Mouse (Mus musculus) hindbrain, postnatal 0 days (tissue): ENCODE data around the gene Slc23a3. TPM values are rescaled to one million over a fixed set of nuclear protein-coding genes. Genes with fewer than 3 reads are reported as not detected.

Experiments
- ATAC-seq: fragments of 200-750 bp; cut with Nextera tagmentation; 2 replicates; pipeline ENCODE4 v1.8.0; 2017; ENCODE audit warnings: mild to moderate bottlenecking, moderate TSS enrichment, moderate library complexity
- DNase-seq: peaks from one replicate; pipeline ENCODE4 v3.0.0-alpha.2; 2015; ENCODE audit warnings: low spot score
- H3K27ac ChIP-seq: fragments of 300-500 bp; sonication (generic); 2 replicates; pipeline ENCODE4 v1.5.1; 2014; ENCODE audit warnings: mild to moderate bottlenecking
- H3K27me3 ChIP-seq: fragments of 300-500 bp; sonication (generic); 2 replicates; pipeline ENCODE4 v1.6.1; 2014; ENCODE audit warnings: low read length, mixed read lengths; ENCODE audit not compliant: insufficient read depth
- H3K36me3 ChIP-seq: fragments of 300-500 bp; sonication (generic); 2 replicates; pipeline ENCODE4 v1.6.1; 2014; ENCODE audit warnings: low read length, mixed read lengths; ENCODE audit not compliant: insufficient read depth
- H3K4me1 ChIP-seq: fragments of 300-500 bp; sonication (generic); 2 replicates; pipeline ENCODE4 v1.6.1; 2014; ENCODE audit warnings: antibody characterized with exemption, low read length, mixed read lengths; ENCODE audit not compliant: insufficient read depth
- H3K4me2 ChIP-seq: fragments of 300-500 bp; sonication (generic); 2 replicates; pipeline ENCODE4 v1.6.1; 2014; ENCODE audit warnings: low read depth, mild to moderate bottlenecking, low read length, moderate library complexity, mixed read lengths
- H3K4me3 ChIP-seq: fragments of 300-500 bp; sonication (generic); 2 replicates; pipeline ENCODE4 v1.5.1; 2014; ENCODE audit warnings: low read length
- H3K9ac ChIP-seq: fragments of 300-500 bp; sonication (generic); replicated peaks from 2 replicates; pipeline ENCODE4 v1.6.1; 2014; ENCODE audit warnings: mild to moderate bottlenecking, low read length, moderate library complexity, mixed read lengths
- H3K9me3 ChIP-seq: fragments of 300-500 bp; sonication (generic); 2 replicates; pipeline ENCODE4 v1.6.1; 2016; ENCODE audit warnings: low read length, mixed read lengths
- CTCF ChIP-seq: IDR thresholded peaks from 2 replicates; pipeline ENCODE4 v1.5.1; 2016; ENCODE audit warnings: antibody characterized with exemption, control low read depth, low read depth
- WGBS: fragments of 180-500 bp; shearing (Covaris S2); extraction: QIAGEN DNeasy Blood & Tissue Kit; methylation state at CpG from one replicate; pipeline ENCODE4 v1.1.7; 2014; 5-methylcytosine and 5-hydroxymethylcytosine counted together
- polyA plus RNA-seq: library from polyadenylated mRNA; unstranded; fragments of >200 nt; fragmentation: Nextera tagmentation; extraction: Ambion mirVana; gene quantifications from 2 replicates; pipeline ENCODE4 v1.2.1, GENCODE M21; 2015
- total RNA-seq: library from RNA; depleted of rRNA; stranded (reverse); fragments of >200 nt; gene quantifications from 2 replicates; pipeline ENCODE4 v1.2.3, GENCODE M21; 2014; rRNA removed

Gene Slc23a3
- total and polyA plus RNA-seq, 2 experiments from 2014 or later: not detected

DNA sequence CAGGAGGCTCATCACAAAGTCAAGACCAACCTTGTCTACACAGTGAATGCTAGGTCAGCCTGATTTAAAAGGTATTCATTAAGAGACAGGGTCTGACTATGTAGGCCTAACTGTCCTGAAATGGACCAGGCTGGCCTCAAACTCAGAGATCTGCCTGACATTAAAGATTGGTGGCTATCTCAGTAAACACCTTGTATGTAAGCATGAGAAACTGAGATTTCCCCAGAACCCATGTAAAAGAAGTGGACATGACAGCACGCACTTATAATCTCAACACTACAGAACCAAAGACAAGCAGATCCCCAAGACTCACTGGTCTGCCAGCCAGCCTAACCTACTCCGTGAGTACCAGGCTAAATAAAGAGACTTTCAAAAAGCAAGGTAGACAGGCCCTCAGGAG lies 4.8 kb upstream of the Slc23a3 start:
- ATAC-seq (no peak), DNase-seq (no peak)
- H3K4me3 ChIP-seq: no peak overlapping the region
- H3K27ac ChIP-seq: no peak overlapping the region
- no peaks in the 10 kb centered on the region for H3K27me3 ChIP-seq
- H3K9me3 ChIP-seq: no peaks in the 10 kb centered on the region
- WGBS: 91% methylated on average over 2 of the region's 2 CpGs
- no peak for TF ChIP-seq CTCF
- peaks cover 35% of the 10 kb centered on the region for H3K36me3 ChIP-seq
- no peak overlapping the region for H3K9ac ChIP-seq
- H3K4me1 ChIP-seq: peaks cover 8% of the 10 kb centered on the region
- H3K4me2 ChIP-seq: no peak overlapping the region

DNA sequence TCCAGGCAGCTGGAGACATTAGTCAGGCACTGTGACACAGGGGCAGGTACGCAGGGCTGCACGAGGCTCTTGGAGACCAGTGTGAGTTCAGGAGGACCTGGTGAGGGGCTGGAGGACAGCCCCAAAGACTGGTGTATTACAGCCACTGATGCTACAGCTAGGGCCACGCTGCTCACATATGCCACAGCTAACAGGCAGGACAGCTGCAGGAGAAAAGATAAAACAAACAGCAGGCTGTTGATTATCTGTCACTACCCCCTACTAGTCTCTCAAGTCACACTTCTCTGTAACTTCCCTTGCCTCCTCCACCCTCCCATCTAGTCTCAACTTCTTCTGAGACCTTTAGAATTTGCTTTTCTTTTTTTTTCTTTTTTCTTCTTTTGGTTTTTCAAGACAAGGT lies 3.0 kb upstream of the Slc23a3 start:
- H3K4me1 ChIP-seq: peaks cover 8% of the 10 kb centered on the region
- H3K9me3 ChIP-seq: no peaks in the 10 kb centered on the region
- 85% methylated on average over 3 of the region's 3 CpGs for WGBS
- ATAC-seq (no peak), DNase-seq (no peak)
- no peak overlapping the region for H3K9ac ChIP-seq
- H3K27ac ChIP-seq: no peak overlapping the region
- H3K4me2 ChIP-seq: no peak overlapping the region
- no peak for TF ChIP-seq CTCF
- peaks cover 35% of the 10 kb centered on the region for H3K36me3 ChIP-seq
- no peak overlapping the region for H3K4me3 ChIP-seq
- no peaks in the 10 kb centered on the region for H3K27me3 ChIP-seq

DNA sequence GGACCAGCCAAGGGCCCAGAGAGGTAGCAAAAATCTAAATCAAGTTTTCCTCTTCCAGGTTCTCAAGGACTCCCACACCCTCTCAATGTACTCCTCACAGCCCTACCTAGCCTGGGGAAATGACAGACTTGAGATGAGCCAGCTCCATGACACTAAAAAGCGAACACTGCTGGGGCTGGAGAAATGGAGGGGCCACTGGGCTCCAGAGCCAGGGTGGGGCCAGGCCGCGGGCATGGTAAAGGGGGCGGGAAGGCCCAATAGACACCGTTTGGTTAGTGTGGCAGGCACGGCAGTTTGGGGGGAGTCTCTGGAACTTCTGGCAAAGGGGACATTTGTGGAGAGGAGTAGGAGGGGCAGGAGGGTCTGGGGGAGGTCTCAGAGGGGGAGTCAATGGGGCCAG lies 2.6 kb upstream of the Slc23a3 start:
- Histone ChIP-seq H3K36me3 (peaks cover 35% of the 10 kb centered on the region), H3K4me2 (no peak overlapping the region), H3K4me3 (no peak overlapping the region), H3K9me3 (no peaks in the 10 kb centered on the region), H3K4me1 (peaks cover 8% of the 10 kb centered on the region), H3K27ac (no peak overlapping the region), H3K27me3 (no peaks in the 10 kb centered on the region), H3K9ac (no peak overlapping the region)
- ATAC-seq (no peak), DNase-seq (no peak)
- TF ChIP-seq CTCF: no peak
- 88% methylated on average over 6 of the region's 6 CpGs for WGBS

DNA sequence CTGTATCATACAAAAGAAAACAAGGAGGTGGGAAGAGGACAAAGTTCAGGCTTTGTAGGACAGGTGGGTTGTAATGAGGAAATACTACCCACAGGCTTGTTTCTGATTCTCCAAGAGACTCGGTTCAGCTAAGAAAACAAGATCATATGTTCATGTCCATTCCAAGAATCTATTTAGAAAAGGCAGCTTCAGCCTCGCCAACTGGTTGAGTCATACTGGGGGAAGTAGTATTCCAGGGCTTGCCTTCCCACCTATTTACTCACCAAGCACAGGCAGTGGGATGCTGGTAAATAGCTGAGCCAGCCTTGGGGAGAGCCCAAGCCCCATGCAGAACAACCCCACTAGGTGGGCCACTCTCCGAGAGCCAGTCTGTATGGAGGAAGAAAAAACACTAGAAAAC lies 5.0 kb downstream of the Slc23a3 start:
- DNase-seq (no peak), ATAC-seq (no peak)
- H3K27ac ChIP-seq: no peak overlapping the region
- no peak overlapping the region for H3K4me2 ChIP-seq
- H3K36me3 ChIP-seq: no peaks in the 10 kb centered on the region
- H3K9ac ChIP-seq: no peak overlapping the region
- no peaks in the 10 kb centered on the region; the same call in 1 of the 2 replicates for H3K4me1 ChIP-seq
- H3K4me3 ChIP-seq: no peak overlapping the region
- 81% methylated on average over 3 of the region's 3 CpGs for WGBS
- H3K27me3 ChIP-seq: no peaks in the 10 kb centered on the region
- no peaks in the 10 kb centered on the region for H3K9me3 ChIP-seq
- no peak for TF ChIP-seq CTCF

DNA sequence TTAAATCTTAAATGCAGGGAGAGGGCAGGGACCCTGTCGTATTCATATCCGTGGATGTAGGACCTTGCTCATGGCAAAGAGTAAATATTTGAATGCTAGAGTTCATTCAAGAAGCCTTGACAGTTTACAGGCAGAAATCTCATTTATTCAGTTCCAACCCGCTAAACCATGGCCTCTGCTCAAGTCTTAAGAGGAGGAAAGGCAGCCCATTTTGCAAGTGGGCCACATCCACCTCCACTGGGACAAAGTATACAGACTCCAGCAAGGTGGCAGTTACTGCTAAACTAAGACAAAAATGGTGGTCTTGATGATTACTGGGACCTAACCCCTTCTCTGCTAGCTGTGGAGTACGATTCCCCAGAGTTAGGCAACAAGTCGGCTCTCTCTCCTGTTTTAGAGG lies 8.3 kb downstream of the Slc23a3 start:
- Histone ChIP-seq H3K27me3 (no peaks in the 10 kb centered on the region), H3K27ac (peak overlapping the region; percentile 93), H3K36me3 (no peaks in the 10 kb centered on the region), H3K4me1 (no peaks in the 10 kb centered on the region; the same call in 1 of the 2 replicates), H3K9me3 (no peaks in the 10 kb centered on the region), H3K4me2 (peak overlapping the region; percentile 64), H3K4me3 (peak overlapping the region; percentile 60), H3K9ac (peak overlapping the region; percentile 64; the same call in 1 of the 2 replicates)
- no peak for DNase-seq
- no peak for ATAC-seq
- 40% methylated on average over 5 of the region's 5 CpGs for WGBS
- no peak for TF ChIP-seq CTCF

DNA sequence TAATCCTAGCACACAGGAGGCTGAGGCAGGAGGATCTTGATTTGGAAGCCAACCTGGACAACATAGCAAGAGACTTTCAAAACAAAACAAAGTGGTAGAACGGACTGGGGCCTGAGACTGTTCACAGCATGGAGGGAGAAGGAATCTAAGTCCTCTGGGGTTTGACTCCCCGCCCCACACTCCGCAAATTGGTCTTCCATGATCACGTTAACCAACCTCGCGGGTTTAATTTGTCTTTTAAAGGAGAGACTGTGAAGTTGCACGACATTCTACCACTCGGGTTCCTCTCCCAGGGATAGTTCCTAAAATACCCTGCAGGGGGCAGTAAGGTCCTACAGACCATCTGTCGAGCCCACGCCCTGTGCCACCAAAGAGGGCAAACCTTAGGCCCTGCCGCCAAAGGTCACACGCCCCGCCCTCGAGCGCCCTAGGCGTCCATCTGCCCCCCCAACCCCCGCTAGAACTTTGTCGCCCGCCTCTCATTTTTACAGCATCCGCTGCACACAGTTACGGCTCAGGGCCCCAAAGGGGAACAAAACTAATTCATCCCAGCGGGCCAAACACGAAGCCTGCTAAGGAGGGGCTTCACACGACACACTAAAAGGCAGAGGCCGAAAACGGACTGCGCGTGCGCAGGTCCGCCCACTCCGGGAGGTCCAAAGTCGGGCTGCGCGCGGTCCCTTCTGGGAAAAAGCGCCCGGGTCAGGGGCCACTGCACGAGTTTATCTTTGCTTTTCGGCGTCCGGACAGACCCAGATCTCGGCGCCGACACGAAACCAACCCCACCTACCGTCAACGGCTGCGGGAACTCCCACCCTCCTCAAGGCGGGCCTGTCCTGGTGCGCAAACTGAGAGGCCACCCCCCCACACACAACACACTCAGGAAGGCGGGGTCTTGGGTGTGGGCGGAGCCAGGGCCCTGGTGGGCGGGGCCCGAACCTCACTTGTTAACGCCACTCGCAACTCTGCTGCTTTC lies 9.1 kb downstream of the Slc23a3 start, which contains the start of gene Nhej1:
TSS of gene Nhej1 (minus strand) at position 855 of the 976 bp plus-strand sequence.
- no peaks in the 10 kb centered on the region for H3K27me3 ChIP-seq
- peak within 1 kb of the TSS; percentile 60 for H3K4me3 ChIP-seq
- peak within 1 kb of the TSS; percentile 64 for H3K4me2 ChIP-seq
- peak; percentile 82 for TF ChIP-seq CTCF
- H3K27ac ChIP-seq: peak within 1 kb of the TSS; percentile 93
- peak; percentile 96 for ATAC-seq
- H3K4me1 ChIP-seq: no peaks in the 10 kb centered on the region; the same call in 1 of the 2 replicates
- peak within 1 kb of the TSS; percentile 64 for H3K9ac ChIP-seq
- peak; percentile 98 for DNase-seq
- H3K9me3 ChIP-seq: no peaks in the 10 kb centered on the region
- WGBS: 1% methylated on average over 56 of the region's 56 CpGs
- no peaks in the 10 kb centered on the region for H3K36me3 ChIP-seq

DNA sequence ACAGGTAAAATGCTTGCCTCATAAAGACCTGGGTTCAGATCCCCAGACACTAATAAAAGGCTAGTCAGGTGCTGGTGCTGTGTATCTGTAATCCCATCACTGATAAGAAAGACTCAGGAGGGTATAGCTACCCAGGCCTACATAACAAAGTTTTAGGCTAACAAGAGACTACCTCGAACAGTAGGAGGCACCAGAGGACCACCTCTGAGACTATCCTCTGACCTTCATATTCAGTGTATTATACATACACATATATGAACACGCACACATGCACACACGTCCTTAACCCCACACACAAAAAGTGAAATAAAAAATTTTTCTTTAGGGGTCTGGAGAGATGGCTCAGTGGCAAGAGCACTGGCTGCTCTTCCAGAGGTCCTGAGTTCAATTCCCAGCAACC lies 11.5 kb downstream of the Slc23a3 start:
- H3K4me3 ChIP-seq: no peak overlapping the region
- no peak for TF ChIP-seq CTCF
- DNase-seq: no peak
- 85% methylated on average over 3 of the region's 3 CpGs for WGBS
- no peaks in the 10 kb centered on the region for H3K9me3 ChIP-seq
- no peaks in the 10 kb centered on the region; the same call in 1 of the 2 replicates for H3K4me1 ChIP-seq
- H3K27me3 ChIP-seq: no peaks in the 10 kb centered on the region
- no peak for ATAC-seq
- H3K27ac ChIP-seq: no peak overlapping the region
- no peak overlapping the region for H3K4me2 ChIP-seq
- H3K9ac ChIP-seq: no peak overlapping the region
- no peaks in the 10 kb centered on the region for H3K36me3 ChIP-seq

Other genes with a start within 250 kb of the Slc23a3 start
- 0.16 and 1.1 TPM in 2 replicates for gene Fev, start 248.5 kb downstream of the Slc23a3 start, total RNA-seq
- 4.2 and 5.9 TPM in 2 replicates for gene Fev, start 248.5 kb downstream of the Slc23a3 start, polyA plus RNA-seq
- gene Cryba2, start 240.7 kb downstream of the Slc23a3 start, total RNA-seq: 2.0 TPM in 1 of 2 replicates, not detected in the other
- 1.6 and 1.7 TPM in 2 replicates for gene Cryba2, start 240.7 kb downstream of the Slc23a3 start, polyA plus RNA-seq
- gene Cfap65, start 198.3 kb downstream of the Slc23a3 start, total RNA-seq: 2.7 and 4.7 TPM in 2 replicates
- 1.1 and 1.3 TPM in 2 replicates for gene Cfap65, start 198.3 kb downstream of the Slc23a3 start, polyA plus RNA-seq
- gene Ihh, start 182.2 kb downstream of the Slc23a3 start, total RNA-seq: 0.18 and 0.31 TPM in 2 replicates
- gene Ihh, start 182.2 kb downstream of the Slc23a3 start, polyA plus RNA-seq: 0.11 and 0.25 TPM in 2 replicates
- gene Nhej1, start 8.7 kb downstream of the Slc23a3 start, total RNA-seq: 4.4 and 7.8 TPM in 2 replicates
- 5.2 and 5.8 TPM in 2 replicates for gene Nhej1, start 8.7 kb downstream of the Slc23a3 start, polyA plus RNA-seq
- gene Cnppd1, start 8.8 kb upstream of the Slc23a3 start, total RNA-seq: 50.0 and 52.4 TPM in 2 replicates
- 44.8 and 46.3 TPM in 2 replicates for gene Cnppd1, start 8.8 kb upstream of the Slc23a3 start, polyA plus RNA-seq
- 240 and 274 TPM in 2 replicates for gene Retreg2, start 8.9 kb upstream of the Slc23a3 start, total RNA-seq
- 124 and 137 TPM in 2 replicates for gene Retreg2, start 8.9 kb upstream of the Slc23a3 start, polyA plus RNA-seq
- gene Zfand2b, start 34.8 kb upstream of the Slc23a3 start, total RNA-seq: 35.9 and 49.5 TPM in 2 replicates
- gene Zfand2b, start 34.8 kb upstream of the Slc23a3 start, polyA plus RNA-seq: 45.0 and 47.3 TPM in 2 replicates
- 51.5 and 52.0 TPM in 2 replicates for gene Abcb6, start 46.5 kb upstream of the Slc23a3 start, total RNA-seq
- 40.4 and 45.9 TPM in 2 replicates for gene Abcb6, start 46.5 kb upstream of the Slc23a3 start, polyA plus RNA-seq
- 17.9 and 30.2 TPM in 2 replicates for gene Ankzf1, start 58.3 kb upstream of the Slc23a3 start, total RNA-seq
- gene Ankzf1, start 58.3 kb upstream of the Slc23a3 start, polyA plus RNA-seq: 14.1 and 17.0 TPM in 2 replicates
- gene Atg9a, start 58.3 kb upstream of the Slc23a3 start, total RNA-seq: 132 and 155 TPM in 2 replicates
- 60.3 and 62.8 TPM in 2 replicates for gene Atg9a, start 58.3 kb upstream of the Slc23a3 start, polyA plus RNA-seq
- gene Glb1l, start 76.9 kb upstream of the Slc23a3 start, total RNA-seq: 14.8 and 15.3 TPM in 2 replicates
- 15.5 TPM in 2 replicates for gene Glb1l, start 76.9 kb upstream of the Slc23a3 start, polyA plus RNA-seq
- gene Stk16, start 76.9 kb upstream of the Slc23a3 start, total RNA-seq: 84.8 and 105 TPM in 2 replicates
- gene Stk16, start 76.9 kb upstream of the Slc23a3 start, polyA plus RNA-seq: 103 and 112 TPM in 2 replicates
- gene Tuba4a, start 86.0 kb upstream of the Slc23a3 start, total RNA-seq: 180 and 235 TPM in 2 replicates
- 155 and 163 TPM in 2 replicates for gene Tuba4a, start 86.0 kb upstream of the Slc23a3 start, polyA plus RNA-seq
- gene A630095N17Rik, start 98.2 kb upstream of the Slc23a3 start, total RNA-seq: not detected in 2 replicates
- 0.29 and 0.31 TPM in 2 replicates for gene A630095N17Rik, start 98.2 kb upstream of the Slc23a3 start, polyA plus RNA-seq
- 33.3 and 48.0 TPM in 2 replicates for gene Dnajb2, start 102.5 kb upstream of the Slc23a3 start, total RNA-seq
- gene Dnajb2, start 102.5 kb upstream of the Slc23a3 start, polyA plus RNA-seq: 62.6 and 64.5 TPM in 2 replicates
- gene Ptprn, start 130.6 kb upstream of the Slc23a3 start, total RNA-seq: 120 and 132 TPM in 2 replicates
- 46.0 and 48.3 TPM in 2 replicates for gene Ptprn, start 130.6 kb upstream of the Slc23a3 start, polyA plus RNA-seq
- 257 and 298 TPM in 2 replicates for gene Resp18, start 144.5 kb upstream of the Slc23a3 start, total RNA-seq
- gene Resp18, start 144.5 kb upstream of the Slc23a3 start, polyA plus RNA-seq: 394 and 396 TPM in 2 replicates
- gene Dnpep, start 184.1 kb upstream of the Slc23a3 start, total RNA-seq: 143 and 175 TPM in 2 replicates
- 120 and 131 TPM in 2 replicates for gene Dnpep, start 184.1 kb upstream of the Slc23a3 start, polyA plus RNA-seq
- gene Des, start 226.4 kb upstream of the Slc23a3 start, total RNA-seq: 2.6 and 6.9 TPM in 2 replicates
- gene Des, start 226.4 kb upstream of the Slc23a3 start, polyA plus RNA-seq: 1.2 and 1.6 TPM in 2 replicates
- gene Speg, start 241.4 kb upstream of the Slc23a3 start, total RNA-seq: 50.4 and 52.7 TPM in 2 replicates
- gene Speg, start 241.4 kb upstream of the Slc23a3 start, polyA plus RNA-seq: 19.2 and 19.9 TPM in 2 replicates